Mouse (Mus musculus) hindbrain, embryonic 14.5 days (tissue): ENCODE results near the gene Nelfa. TPM values are rescaled to one million over a fixed set of nuclear protein-coding genes. Genes with fewer than 3 reads are reported as not detected.

Experiments
- ATAC-seq: fragments of 200-750 bp; cut with Nextera tagmentation; 2 replicates; pipeline ENCODE4 v1.8.0; 2017; ENCODE audit warnings: moderate number of reproducible peaks, mild to moderate bottlenecking, moderate TSS enrichment, moderate library complexity; ENCODE audit not compliant: low FRiP score
- DNase-seq: peaks from one replicate; pipeline ENCODE4 v3.0.0-alpha.2; 2015; ENCODE audit warnings: low spot score
- H3K27ac ChIP-seq: fragments of 300-500 bp; sonication (generic); 2 replicates; pipeline ENCODE4 v1.5.1; 2014; ENCODE audit warnings: mild to moderate bottlenecking, moderate library complexity
- H3K27me3 ChIP-seq: fragments of 300-500 bp; sonication (generic); 2 replicates; pipeline ENCODE4 v1.6.1; 2014; ENCODE audit warnings: mild to moderate bottlenecking, low read length, mixed read lengths; ENCODE audit not compliant: control insufficient read depth, insufficient read depth
- H3K36me3 ChIP-seq: fragments of 300-500 bp; sonication (generic); replicated peaks from 2 replicates; pipeline ENCODE4 v1.6.1; 2014; ENCODE audit not compliant: control insufficient read depth, insufficient read depth
- H3K4me1 ChIP-seq: fragments of 300-500 bp; sonication (generic); replicated peaks from 2 replicates; pipeline ENCODE4 v1.6.1; 2014; ENCODE audit warnings: antibody characterized with exemption, low read length, mixed read lengths; ENCODE audit not compliant: control insufficient read depth, insufficient read depth
- H3K4me2 ChIP-seq: fragments of 300-500 bp; sonication (generic); replicated peaks from 2 replicates; pipeline ENCODE4 v1.6.1; 2014; ENCODE audit warnings: mild to moderate bottlenecking, moderate library complexity
- H3K4me3 ChIP-seq: fragments of 300-500 bp; sonication (generic); replicated peaks from 2 replicates; pipeline ENCODE4 v1.5.1; 2014; ENCODE audit warnings: mild to moderate bottlenecking, low read length
- H3K9ac ChIP-seq: fragments of 300-500 bp; sonication (generic); 2 replicates; pipeline ENCODE4 v1.6.1; 2014
- H3K9me3 ChIP-seq: fragments of 300-500 bp; sonication (generic); 2 replicates; pipeline ENCODE4 v1.6.1; 2016; ENCODE audit warnings: low read length; ENCODE audit not compliant: control insufficient read depth
- WGBS: fragments of 180-500 bp; shearing (Covaris S2); extraction: QIAGEN DNeasy Blood & Tissue Kit; methylation state at CpG from one replicate; pipeline ENCODE4 v1.1.7; 2014; 5-methylcytosine and 5-hydroxymethylcytosine counted together
- polyA plus RNA-seq: library from polyadenylated mRNA; unstranded; fragments of >200 nt; fragmentation: Nextera tagmentation; extraction: Ambion mirVana; gene quantifications from 2 replicates; pipeline ENCODE4 v1.2.1, GENCODE M21; 2014

Gene Nelfa
- polyA plus RNA-seq, result 35.1 and 35.5 TPM in 2 replicates

- Histone ChIP-seq H3K9ac (peak within 1 kb of the TSS; percentile 91), H3K4me3 (peak within 1 kb of the TSS; percentile 91), H3K36me3 (no peaks in the 10 kb centered on the region), H3K27me3 (no peaks in the 10 kb centered on the region), H3K9me3 (no peaks in the 10 kb centered on the region), H3K27ac (peak within 1 kb of the TSS; percentile 96), H3K4me1 (peaks cover 24% of the 10 kb centered on the region), H3K4me2 (peak within 1 kb of the TSS; percentile 67)
- under 1% methylated on average over 51 of the region's 61 CpGs for WGBS
- ATAC-seq, result peak; percentile 99
- peak; percentile 98 for DNase-seq
Measured at GRCm38 (mm10) chr5:33936120-33936707, at the start of gene Nelfa. Nelfa (minus strand) TSS chr5:33936413.

GRCm38 (mm10) chr5:33983309-33984121 lies 47.3 kb upstream of the Nelfa start, which contains the start of gene Gm1673:
Gm1673 (plus strand) TSS chr5:33983433.
- WGBS, result under 1% methylated on average over 86 of the region's 88 CpGs
- peak; percentile 95 for DNase-seq
- Histone ChIP-seq H3K9me3 (no peaks in the 10 kb centered on the region), H3K4me3 (peak within 1 kb of the TSS; percentile 98), H3K4me2 (peak within 1 kb of the TSS; percentile 65), H3K4me1 (peaks cover 31% of the 10 kb centered on the region), H3K36me3 (peaks cover 14% of the 10 kb centered on the region), H3K27me3 (no peaks in the 10 kb centered on the region), H3K9ac (peak within 1 kb of the TSS; percentile 97), H3K27ac (peak within 1 kb of the TSS; percentile 95)
- peak; percentile 87 for ATAC-seq

- peak overlapping the region; percentile 65 for H3K4me2 ChIP-seq
- no peaks in the 10 kb centered on the region for H3K27me3 ChIP-seq
- peak overlapping the region; percentile 95 for H3K27ac ChIP-seq
- WGBS, result 3% methylated on average over 24 of the region's 26 CpGs
- H3K9ac ChIP-seq, result peak overlapping the region; percentile 97
- peaks cover 31% of the 10 kb centered on the region for H3K4me1 ChIP-seq
- no peaks in the 10 kb centered on the region for H3K9me3 ChIP-seq
- peak; percentile 56 for ATAC-seq
- DNase-seq, result no peak
- peak overlapping the region; percentile 98 for H3K4me3 ChIP-seq
- H3K36me3 ChIP-seq, result peaks cover 14% of the 10 kb centered on the region
Measured at GRCm38 (mm10) chr5:33982731-33983259, 46.6 kb upstream of the Nelfa start.

GRCm38 (mm10) chr5:33976267-33976666 lies 40.1 kb upstream of the Nelfa start:
- Histone ChIP-seq H3K36me3 (no peaks in the 10 kb centered on the region), H3K9ac (no peak overlapping the region), H3K4me2 (no peak overlapping the region), H3K27me3 (no peaks in the 10 kb centered on the region), H3K27ac (no peak overlapping the region), H3K4me1 (no peaks in the 10 kb centered on the region), H3K4me3 (no peak overlapping the region), H3K9me3 (no peaks in the 10 kb centered on the region)
- no peak for ATAC-seq
- WGBS, result 49% methylated on average over 3 of the region's 3 CpGs
- no peak for DNase-seq

- Histone ChIP-seq H3K27me3 (no peaks in the 10 kb centered on the region), H3K9me3 (no peaks in the 10 kb centered on the region), H3K36me3 (no peaks in the 10 kb centered on the region), H3K4me2 (no peak overlapping the region), H3K4me3 (no peak overlapping the region), H3K27ac (no peak overlapping the region), H3K9ac (no peak overlapping the region), H3K4me1 (no peaks in the 10 kb centered on the region)
- DNase-seq (no peak), ATAC-seq (no peak)
- 53% methylated on average over 2 of the region's 2 CpGs for WGBS
Measured at GRCm38 (mm10) chr5:33974736-33975135, 38.5 kb upstream of the Nelfa start.

GRCm38 (mm10) chr5:33959382-33959781 lies 23.2 kb upstream of the Nelfa start:
- H3K36me3 ChIP-seq, result no peaks in the 10 kb centered on the region
- ATAC-seq, result no peak
- 83% methylated on average over 4 of the region's 4 CpGs for WGBS
- H3K4me2 ChIP-seq, result no peak overlapping the region
- H3K27me3 ChIP-seq, result no peaks in the 10 kb centered on the region
- no peaks in the 10 kb centered on the region for H3K4me1 ChIP-seq
- no peak overlapping the region for H3K27ac ChIP-seq
- no peak overlapping the region for H3K9ac ChIP-seq
- H3K9me3 ChIP-seq, result peaks cover 6% of the 10 kb centered on the region; the same call in 1 of the 2 replicates
- no peak overlapping the region for H3K4me3 ChIP-seq
- no peak for DNase-seq

- Histone ChIP-seq H3K36me3 (no peaks in the 10 kb centered on the region), H3K4me3 (no peak overlapping the region), H3K27ac (no peak overlapping the region), H3K9ac (no peak overlapping the region), H3K27me3 (no peaks in the 10 kb centered on the region), H3K4me1 (no peaks in the 10 kb centered on the region), H3K4me2 (no peak overlapping the region), H3K9me3 (peaks cover 6% of the 10 kb centered on the region; the same call in 1 of the 2 replicates)
- WGBS, result 79% methylated on average over 4 of the region's 4 CpGs
- ATAC-seq (no peak; the same call in 1 of the 2 replicates), DNase-seq (no peak)
Measured at GRCm38 (mm10) chr5:33955868-33956267, 19.7 kb upstream of the Nelfa start.

GRCm38 (mm10) chr5:33954354-33954753 lies 18.1 kb upstream of the Nelfa start:
- H3K9me3 ChIP-seq, result peaks cover 6% of the 10 kb centered on the region; the same call in 1 of the 2 replicates
- H3K4me3 ChIP-seq, result peak overlapping the region; percentile 15
- H3K9ac ChIP-seq, result peak overlapping the region; percentile 28; the same call in 1 of the 2 replicates
- ATAC-seq (peak; percentile 77; the same call in 1 of the 2 replicates), DNase-seq (peak; percentile 75)
- H3K4me2 ChIP-seq, result peak overlapping the region; percentile 35
- 31% methylated on average over 10 of the region's 10 CpGs for WGBS
- no peak overlapping the region for H3K27ac ChIP-seq
- H3K4me1 ChIP-seq, result no peaks in the 10 kb centered on the region
- H3K27me3 ChIP-seq, result no peaks in the 10 kb centered on the region
- no peaks in the 10 kb centered on the region for H3K36me3 ChIP-seq
